Mouse (Mus musculus) bone marrow macrophage, adult 2 months (primary cell): ENCODE data around the gene Col19a1.

ENCODE experiments used
- CTCF ChIP-seq: IDR thresholded peaks from 2 replicates; pipeline ENCODE4 v1.5.1; 2012; ENCODE audit warnings: low read depth, mild to moderate bottlenecking, low read length, moderate library complexity
- POLR2A ChIP-seq: IDR thresholded peaks from 2 replicates; pipeline ENCODE4 v1.6.1; 2012; ENCODE audit warnings: mild to moderate bottlenecking, low read depth, low read length, borderline replicate concordance

- TF ChIP-seq POLR2A (no peak), CTCF (no peak)
Measured at GRCm38 (mm10) chr1:24222231-24222630, 365.0 kb downstream of the Col19a1 start.
